Mouse (Mus musculus) mature B cell (primary cell): ENCODE measurements around the gene Rabl2.

Experiments used
- in situ Hi-C: fragments of 300-500 bp; cut with MboI; formaldehyde crosslinking; loops from 2 replicates; pipeline ENCODE4 v1.14.3; 2019

Gene Rabl2

GRCm38 (mm10) chr15:89591723-89592455 lies at the start of gene Rabl2:
Gene Rabl2, minus strand, starts transcription at chr15:89591923.
- in situ Hi-C loops = no loop called here

GRCm38 (mm10) chr15:89623626-89623959 lies 31.9 kb upstream of the Rabl2 start:
- in situ Hi-C loops = no loop called here

- in situ Hi-C loops = no loop called here
Measured at GRCm38 (mm10) chr15:89622959-89623625, 31.4 kb upstream of the Rabl2 start.

GRCm38 (mm10) chr15:89622312-89622958 lies 30.7 kb upstream of the Rabl2 start:
- in situ Hi-C loops = no loop called here

- in situ Hi-C loops = no loop called here
Measured at GRCm38 (mm10) chr15:89607888-89608287, 16.2 kb upstream of the Rabl2 start.

DNA sequence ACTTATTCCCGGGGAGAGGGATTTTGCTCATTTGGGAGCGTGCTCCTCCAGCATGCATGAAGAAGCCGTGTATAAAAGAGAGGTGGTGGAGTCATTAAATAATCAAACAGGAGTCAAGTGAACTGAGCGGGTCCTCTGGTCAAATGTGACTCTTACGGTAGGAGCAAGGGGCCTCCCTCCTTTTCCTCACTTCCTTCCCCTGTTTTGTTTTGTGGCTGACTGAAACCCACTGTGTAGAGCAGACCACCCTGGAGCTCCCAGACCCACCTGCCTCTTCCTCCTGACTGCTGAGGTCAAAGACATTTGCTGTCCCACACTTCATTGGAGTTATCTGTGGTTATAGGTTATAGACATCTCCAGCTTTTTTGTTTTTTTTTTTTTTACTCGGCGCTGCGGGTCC lies 15.8 kb upstream of the Rabl2 start:
- in situ Hi-C loops = no loop called here

GRCm38 (mm10) chr15:89605822-89606570 lies 14.3 kb upstream of the Rabl2 start:
- in situ Hi-C loops = no loop called here

DNA sequence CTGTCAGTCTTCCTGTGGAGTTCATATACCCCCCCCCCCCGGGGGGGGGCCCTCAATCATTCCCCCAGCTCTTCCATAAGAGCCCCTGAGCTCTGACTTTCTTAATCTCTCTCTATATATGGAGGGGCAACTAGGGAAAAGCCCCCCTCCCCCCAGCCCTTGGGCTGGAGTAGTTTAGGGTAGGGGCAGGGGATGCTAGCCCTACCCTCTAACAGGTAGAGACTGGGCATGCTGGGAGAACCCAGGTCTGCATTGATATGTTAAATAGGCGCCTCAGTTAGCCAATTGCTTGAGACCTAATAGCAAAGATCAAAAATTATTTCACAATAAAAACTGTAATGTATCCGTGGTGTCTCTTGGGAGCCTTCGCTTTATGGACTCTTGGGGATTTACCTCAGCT lies 825 bp upstream of the Rabl2 start:
- in situ Hi-C loops = no loop called here

GRCm38 (mm10) chr15:89591317-89591716 lies 406 bp downstream of the Rabl2 start:
- in situ Hi-C loops = no loop called here

DNA sequence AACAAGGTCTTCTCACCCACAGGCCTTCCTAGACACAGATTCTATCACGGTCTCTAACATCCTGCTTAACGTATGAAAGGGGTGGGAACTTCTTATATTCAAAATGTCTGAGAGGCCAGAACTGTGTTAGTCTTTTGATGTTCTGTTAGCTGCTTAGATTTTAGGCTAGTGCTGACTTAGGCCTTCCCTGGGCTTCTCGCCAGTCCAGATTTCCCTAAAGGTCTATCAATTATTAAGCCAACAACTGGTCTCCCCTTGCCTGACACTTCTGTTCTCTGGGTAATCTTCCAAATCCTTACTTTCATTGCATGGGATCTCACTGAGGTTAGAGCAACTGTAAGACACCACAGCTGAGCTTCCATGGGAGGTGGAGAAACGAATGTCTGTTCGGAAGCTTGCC lies 2.6 kb downstream of the Rabl2 start:
- in situ Hi-C loops = no loop called here

- in situ Hi-C loops = no loop called here
Measured at GRCm38 (mm10) chr15:89585631-89586030, 6.1 kb downstream of the Rabl2 start.

DNA sequence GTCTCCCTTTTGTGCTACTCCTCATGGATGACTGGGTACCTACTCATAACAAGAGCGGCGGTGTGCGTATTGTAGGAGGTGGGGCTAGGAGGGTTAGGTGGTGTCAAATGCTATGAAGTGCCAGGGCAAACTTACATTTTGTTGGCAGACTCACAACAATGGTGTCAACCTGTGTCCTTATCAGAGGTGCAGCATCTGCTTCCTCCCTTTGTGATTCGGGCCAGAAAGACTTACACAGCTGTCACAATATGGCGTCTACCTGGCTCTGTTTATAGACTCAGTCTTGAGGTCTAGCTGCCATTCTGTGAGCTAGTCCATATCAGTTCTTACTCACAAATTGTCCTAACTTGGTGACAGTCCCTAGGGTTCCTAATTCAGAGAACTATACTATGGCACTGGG lies 6.6 kb downstream of the Rabl2 start:
- in situ Hi-C loops = no loop called here

DNA sequence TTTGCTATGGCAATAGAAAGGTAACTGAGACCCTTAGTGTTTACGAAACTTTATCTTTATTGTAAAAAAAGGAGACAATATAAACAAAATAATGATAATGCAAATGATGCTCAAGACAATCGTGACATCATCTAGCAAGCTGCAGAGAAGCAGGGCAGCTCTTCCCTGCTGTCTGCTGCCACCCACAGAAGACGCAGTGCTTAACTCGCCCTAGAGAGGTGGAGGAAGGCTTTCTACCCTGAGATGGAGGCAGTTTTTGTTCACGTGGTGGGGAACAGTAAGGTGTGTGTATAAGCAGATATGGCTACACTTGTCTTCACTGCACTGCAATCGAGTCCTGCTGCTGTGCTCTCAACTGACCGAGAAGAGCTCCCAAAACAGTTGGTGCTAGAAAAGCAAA lies 9.2 kb downstream of the Rabl2 start:
- in situ Hi-C loops = no loop called here

GRCm38 (mm10) chr15:89572147-89572546 lies 19.6 kb downstream of the Rabl2 start:
- in situ Hi-C loops = no loop called here

- in situ Hi-C loops = no loop called here
Measured at GRCm38 (mm10) chr15:89568114-89568513, 23.6 kb downstream of the Rabl2 start, which contains the start of gene Acr. Gene Acr, plus strand, starts transcription at chr15:89568326.

GRCm38 (mm10) chr15:89559202-89559731 lies 32.5 kb downstream of the Rabl2 start:
- in situ Hi-C loops = no loop called here

- in situ Hi-C loops = no loop called here
Measured at GRCm38 (mm10) chr15:89557996-89558390, 33.7 kb downstream of the Rabl2 start.

DNA sequence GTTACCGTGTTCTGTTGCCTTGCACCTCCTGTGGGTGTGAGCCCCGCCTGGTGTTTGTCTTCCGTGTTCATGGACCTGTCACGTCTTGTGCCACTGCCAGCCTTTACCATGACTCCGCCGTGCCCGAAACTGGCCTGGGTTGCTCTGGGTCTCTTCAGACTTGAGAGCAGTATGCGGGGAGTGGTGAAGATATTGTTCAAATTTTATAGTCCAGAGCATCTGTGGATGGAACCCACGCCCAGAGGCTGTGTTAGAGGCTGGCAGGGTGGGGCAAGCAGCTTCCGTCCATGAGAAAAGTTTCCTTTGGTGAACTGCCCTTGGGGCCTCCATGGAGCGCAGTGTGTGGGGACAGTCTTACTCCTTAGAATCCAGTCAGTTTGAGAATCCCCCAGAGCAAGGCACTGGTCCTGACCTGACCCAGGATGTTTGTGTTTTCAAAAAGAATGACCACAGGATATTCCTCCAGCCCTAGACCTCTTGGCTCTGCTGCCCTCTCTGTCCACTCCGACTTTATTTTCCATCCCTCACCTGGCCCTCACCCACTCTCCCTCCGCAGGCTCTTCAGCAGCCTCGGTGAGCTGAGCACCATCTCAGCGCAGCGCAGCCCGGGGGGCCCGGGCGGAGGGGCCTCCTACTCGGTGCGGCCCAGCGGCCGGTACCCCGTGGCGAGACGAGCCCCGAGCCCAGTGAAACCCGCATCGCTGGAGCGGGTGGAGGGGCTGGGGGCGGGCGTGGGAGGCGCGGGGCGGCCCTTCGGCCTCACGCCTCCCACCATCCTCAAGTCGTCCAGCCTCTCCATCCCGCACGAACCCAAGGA lies 34.3 kb downstream of the Rabl2 start:
- in situ Hi-C loops = no loop called here

DNA sequence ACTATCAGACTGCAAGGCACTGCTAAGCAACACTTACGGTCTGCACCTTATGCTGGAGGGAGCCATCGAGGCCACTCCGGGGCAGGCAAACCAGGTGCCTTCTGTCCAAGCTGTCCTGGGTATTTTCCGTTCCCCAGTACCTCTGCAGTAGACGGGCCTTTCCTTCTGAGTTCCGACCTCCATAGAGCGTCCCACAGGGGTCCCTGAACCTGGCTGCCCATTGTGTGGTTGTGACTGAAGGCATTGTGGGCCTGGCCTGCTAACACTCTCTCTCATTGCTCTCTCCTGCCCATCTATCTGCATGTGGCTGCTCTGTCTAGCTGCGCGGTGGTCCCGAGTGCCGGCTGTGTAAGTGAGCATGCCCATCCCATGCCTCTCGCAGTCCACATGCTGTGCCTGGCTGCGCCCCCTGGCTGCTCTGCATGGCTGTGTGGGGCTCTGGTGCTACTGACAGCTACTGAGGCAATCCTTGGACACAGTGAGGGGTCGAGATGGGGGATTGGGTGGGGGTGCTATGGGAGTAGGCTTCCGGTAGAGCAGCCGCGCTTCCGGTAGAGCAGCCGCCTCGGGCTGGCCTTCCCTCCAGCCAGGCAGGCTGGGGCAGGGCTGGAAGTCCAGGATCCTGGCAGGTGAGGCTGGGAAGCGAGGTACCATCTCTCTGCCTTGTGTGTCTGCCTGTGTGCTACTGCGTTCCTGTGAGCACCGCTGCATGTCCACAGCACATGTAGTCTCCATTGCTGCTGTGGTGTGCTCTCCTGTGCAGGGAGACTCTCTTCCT lies 35.1 kb downstream of the Rabl2 start:
- in situ Hi-C loops = no loop called here

GRCm38 (mm10) chr15:89555591-89555990 lies 36.1 kb downstream of the Rabl2 start:
- in situ Hi-C loops = no loop called here
